Mouse (Mus musculus) adrenal gland, postnatal 10 days (tissue): ENCODE data around the gene Ccdc88a. TPM values are rescaled to one million over a fixed set of nuclear protein-coding genes. Genes with fewer than 3 reads are reported as not detected.

Experiments
- DNase-seq: peaks from one replicate; pipeline ENCODE4 v3.0.0; 2021; ENCODE audit warnings: mixed read lengths
- total RNA-seq, 2 experiments: library from RNA; stranded (reverse); gene quantifications; 2 replicates each; pipeline ENCODE4 v1.2.3; 2021

The Ccdc88a gene
- total RNA-seq, 2 experiments from 2014 or later = 18.9 to 26.0 TPM

DNA sequence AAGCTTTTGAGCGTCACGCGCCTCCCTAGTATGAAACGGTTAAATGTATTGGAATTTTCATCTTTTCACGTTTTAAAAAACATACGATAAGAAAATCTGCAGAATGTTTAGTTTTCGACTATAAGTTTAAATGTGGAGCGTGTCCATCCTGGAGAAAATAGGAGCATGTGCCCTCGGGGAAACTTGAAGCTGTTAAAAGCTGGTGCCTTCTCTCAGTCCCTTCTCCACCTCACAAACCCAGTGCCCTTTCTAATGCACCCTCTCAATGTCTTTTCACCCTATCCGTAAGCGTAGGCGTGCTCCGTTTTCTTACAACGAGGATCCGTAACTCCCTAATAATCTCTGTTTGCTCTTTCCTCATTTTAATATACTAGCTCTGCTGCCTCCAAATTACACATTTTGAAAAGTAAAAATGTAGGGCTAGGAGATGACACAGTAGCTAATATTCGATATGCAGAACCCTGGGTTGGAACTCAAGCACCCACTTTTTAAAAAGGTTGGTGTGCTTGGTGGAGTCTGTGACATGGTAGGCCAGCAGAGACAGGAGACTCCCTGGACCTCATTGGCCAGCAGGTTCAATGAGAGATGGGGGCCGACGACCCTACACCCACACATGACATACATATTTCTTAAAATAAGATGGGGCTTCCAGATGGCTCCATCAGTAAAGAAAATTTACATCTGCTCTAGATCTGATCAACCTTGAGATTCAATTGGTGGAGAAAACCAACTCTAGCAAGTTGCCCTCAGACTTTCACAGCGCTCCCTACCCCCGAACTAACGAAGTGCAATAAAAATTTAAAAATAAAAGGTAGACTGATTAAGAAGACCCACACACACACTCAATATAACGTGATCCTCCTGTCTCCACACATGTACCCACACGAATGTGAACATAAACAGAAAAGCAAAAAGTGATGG is 175.3 kb downstream of the Ccdc88a start:
- peak; percentile 20 for DNase-seq

DNA sequence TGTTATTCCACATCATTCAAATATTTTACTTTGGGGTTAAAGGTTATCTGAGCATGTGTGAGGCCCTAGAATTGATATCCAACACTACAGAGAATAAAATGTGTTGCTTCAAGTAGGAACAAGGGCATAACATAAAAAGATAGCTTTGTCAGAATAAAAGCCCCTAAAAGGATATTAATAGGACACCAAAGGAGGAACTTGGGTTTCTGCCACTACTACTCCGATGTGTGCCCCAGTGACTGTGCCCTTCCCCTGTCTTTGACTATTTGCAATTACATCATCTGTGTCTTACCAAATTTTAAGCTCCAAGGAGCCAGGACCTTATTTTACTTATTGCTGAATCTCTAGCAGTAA is 175.9 kb downstream of the Ccdc88a start:
- DNase-seq = no peak

Other genes with a start within 250 kb of the Ccdc88a start
- gene Pnpt1, start 242.9 kb upstream of the Ccdc88a start, total RNA-seq = 10 to 100 TPM; 43.3 to 51.5 TPM
- 10 to 100 TPM; 77.2 to 85.9 TPM for gene Ppp4r3b, start 200.8 kb upstream of the Ccdc88a start, total RNA-seq
- gene Cfap36, start 126.2 kb upstream of the Ccdc88a start, total RNA-seq = 10 to 100 TPM; 36.6 to 36.9 TPM
- gene Prorsd1, start 141.4 kb downstream of the Ccdc88a start, total RNA-seq = 10 to 100 TPM; 18.5 to 21.3 TPM
- 10 to 100 TPM; 56.5 to 67.2 TPM for gene Mtif2, start 152.8 kb downstream of the Ccdc88a start, total RNA-seq
- gene Clhc1, start 174.3 kb downstream of the Ccdc88a start, total RNA-seq = under 1 TPM in 1 of 2 experiments, not detected in 1; 0.42 TPM
- gene Rps27a, start 174.5 kb downstream of the Ccdc88a start, total RNA-seq = 1,000 to 10,000 TPM in 1 of 2 experiments, 100 to 1,000 TPM in 1; 964 to 1,017 TPM